Mouse (Mus musculus): ENCODE results near the gene Prpsap1. TPM values are rescaled to one million over a fixed set of nuclear protein-coding genes. Genes with fewer than 3 reads are reported as not detected.

Gene Prpsap1
- polyA plus RNA-seq, 1 experiment from 2014 or later: 198 TPM

DNA sequence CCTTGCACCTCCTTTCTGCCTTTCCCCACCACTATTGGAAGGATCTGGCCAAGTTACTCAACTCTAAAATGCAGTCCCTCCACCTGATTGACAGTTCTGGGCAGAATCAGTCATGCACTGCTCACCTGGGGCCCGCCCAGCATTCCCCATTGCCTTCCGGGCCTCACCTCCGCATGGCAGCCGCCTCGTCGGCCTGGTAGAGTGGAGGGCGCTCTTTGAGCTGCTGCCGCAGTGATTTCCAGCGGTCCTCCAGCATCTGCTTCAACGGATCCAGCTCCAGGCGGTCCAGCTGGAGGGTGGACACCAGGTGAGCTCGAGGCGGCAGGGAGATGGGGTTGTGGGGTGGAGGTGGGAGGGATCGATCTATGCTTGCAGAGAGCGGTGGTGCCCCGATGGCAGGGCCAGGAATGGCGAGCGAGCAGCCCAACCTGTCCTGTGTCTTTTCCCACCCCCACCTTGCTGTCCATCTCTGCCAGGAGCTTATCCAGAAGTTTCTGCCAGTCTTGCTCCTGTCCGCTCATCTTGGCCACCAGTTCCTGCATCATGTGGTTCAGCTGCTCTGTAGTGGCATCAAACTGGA lies 47.6 kb downstream of the Prpsap1 start:
- H3K27me3 ChIP-seq (ENCODE audit: control insufficient read depth, insufficient read depth, low read depth, low read length): peaks cover 13% of the 10 kb centered on the region
- peaks cover 3% of the 10 kb centered on the region for H3K9me3 ChIP-seq (replicated peaks; ENCODE audit: control insufficient read depth, low read length, poor library complexity, severe bottlenecking)
- H3K36me3 ChIP-seq (ENCODE audit: control insufficient read depth, insufficient read depth, low read length): no peaks in the 10 kb centered on the region
- H3K4me3 ChIP-seq (ENCODE audit: low read depth, low read length): no peak overlapping the region
- H3K4me2 ChIP-seq (ENCODE audit: low read length): 0 out of 2 replicates have a peak overlapping the region, but pooled peaks have one; percentile 16
- no peak overlapping the region for H3K27ac ChIP-seq (ENCODE audit: low read length)
- WGBS: 17% methylated on average over 19 of the region's 19 CpGs
- peak overlapping the region; percentile 50; the same call in 1 of the 2 replicates for H3K9ac ChIP-seq (ENCODE audit: low read depth, low read length)
- 0 out of 2 replicates have a peak, but pooled peaks cover 2% of the 10 kb centered on the region for H3K4me1 ChIP-seq (ENCODE audit: control insufficient read depth, insufficient read depth, low read length)
- ATAC-seq: peak; percentile 57

DNA sequence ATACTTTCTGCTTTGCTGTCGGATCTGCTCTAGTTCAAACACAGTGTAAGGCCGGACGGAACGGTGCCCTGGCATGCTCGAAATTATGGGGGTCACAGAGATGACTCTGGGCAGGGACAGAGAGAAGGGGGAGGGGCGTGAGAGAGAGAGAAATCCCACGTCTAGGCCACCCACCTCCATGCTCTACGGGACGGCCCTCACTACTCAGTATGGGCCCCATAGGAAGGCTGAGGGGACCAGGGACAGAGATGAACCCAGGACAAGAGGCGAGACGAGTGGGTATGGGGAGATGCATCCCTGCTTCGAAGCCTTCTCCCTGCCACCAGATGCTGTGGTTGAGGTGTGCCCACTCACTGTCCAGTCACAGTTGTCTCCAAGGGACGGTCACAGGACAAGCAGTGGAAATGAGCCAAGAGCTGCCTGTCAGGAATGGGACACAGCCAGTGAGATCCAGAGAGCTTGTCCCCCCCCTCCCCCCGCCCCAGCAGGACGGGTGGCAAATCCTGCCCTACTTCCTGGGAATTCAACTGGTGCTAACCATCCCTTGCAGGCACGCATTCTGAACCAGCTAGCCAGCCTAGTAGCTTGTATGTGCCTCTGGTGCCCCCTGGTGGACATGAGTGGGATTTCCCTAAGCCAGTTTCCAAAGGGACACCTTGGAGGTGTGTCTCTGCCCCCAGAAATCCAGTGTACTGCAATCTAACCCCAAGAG lies 48.2 kb downstream of the Prpsap1 start:
- 30% methylated on average over 16 of the region's 16 CpGs for WGBS
- Histone ChIP-seq H3K4me3 (ENCODE audit: low read depth, low read length) (no peak overlapping the region), H3K4me2 (ENCODE audit: low read length) (no peak overlapping the region), H3K9ac (ENCODE audit: low read depth, low read length) (no peak overlapping the region), H3K9me3 (replicated peaks; ENCODE audit: control insufficient read depth, low read length, poor library complexity, severe bottlenecking) (peaks cover 3% of the 10 kb centered on the region), H3K36me3 (ENCODE audit: control insufficient read depth, insufficient read depth, low read length) (no peaks in the 10 kb centered on the region), H3K4me1 (ENCODE audit: control insufficient read depth, insufficient read depth, low read length) (0 out of 2 replicates have a peak, but pooled peaks cover 2% of the 10 kb centered on the region), H3K27me3 (ENCODE audit: control insufficient read depth, insufficient read depth, low read depth, low read length) (peaks cover 13% of the 10 kb centered on the region), H3K27ac (ENCODE audit: low read length) (no peak overlapping the region)
- peak; percentile 52 for ATAC-seq

DNA sequence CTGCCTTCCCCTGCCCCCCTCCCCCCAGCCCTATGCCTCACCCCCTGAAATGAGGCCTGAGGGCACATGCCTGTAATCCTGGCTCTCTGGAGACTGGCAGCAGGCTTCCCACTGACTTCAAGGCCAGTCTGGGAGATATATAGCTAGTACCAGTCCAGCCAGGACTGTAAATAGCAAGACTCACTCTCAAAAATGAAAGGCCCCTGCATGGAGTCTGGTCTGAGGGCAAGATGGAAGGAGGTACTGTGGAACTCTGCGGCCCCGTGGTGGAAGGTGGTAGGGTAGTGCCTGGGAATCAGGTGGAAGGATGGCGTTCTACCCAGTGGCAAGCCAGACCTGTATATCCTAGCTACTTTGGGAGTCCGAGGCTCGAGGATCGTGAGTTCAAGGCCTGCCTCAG lies 50.1 kb downstream of the Prpsap1 start:
- no peak overlapping the region for H3K9ac ChIP-seq (ENCODE audit: low read depth, low read length)
- peaks cover 13% of the 10 kb centered on the region for H3K27me3 ChIP-seq (ENCODE audit: control insufficient read depth, insufficient read depth, low read depth, low read length)
- H3K4me2 ChIP-seq (ENCODE audit: low read length): no peak overlapping the region
- no peak for ATAC-seq
- 0 out of 2 replicates have a peak, but pooled peaks cover 2% of the 10 kb centered on the region for H3K4me1 ChIP-seq (ENCODE audit: control insufficient read depth, insufficient read depth, low read length)
- no peak overlapping the region for H3K4me3 ChIP-seq (ENCODE audit: low read depth, low read length)
- no peaks in the 10 kb centered on the region for H3K36me3 ChIP-seq (ENCODE audit: control insufficient read depth, insufficient read depth, low read length)
- 87% methylated on average over 6 of the region's 6 CpGs for WGBS
- H3K9me3 ChIP-seq (replicated peaks; ENCODE audit: control insufficient read depth, low read length, poor library complexity, severe bottlenecking): no peaks in the 10 kb centered on the region
- no peak overlapping the region for H3K27ac ChIP-seq (ENCODE audit: low read length)

GRCm38 (mm10) chr11:116443311-116443710 lies 50.7 kb downstream of the Prpsap1 start:
- H3K27me3 ChIP-seq (ENCODE audit: control insufficient read depth, insufficient read depth, low read depth, low read length): peaks cover 13% of the 10 kb centered on the region
- 0 out of 2 replicates have a peak, but pooled peaks cover 2% of the 10 kb centered on the region for H3K4me1 ChIP-seq (ENCODE audit: control insufficient read depth, insufficient read depth, low read length)
- no peak overlapping the region for H3K27ac ChIP-seq (ENCODE audit: low read length)
- H3K4me2 ChIP-seq (ENCODE audit: low read length): no peak overlapping the region
- ATAC-seq: no peak
- H3K36me3 ChIP-seq (ENCODE audit: control insufficient read depth, insufficient read depth, low read length): no peaks in the 10 kb centered on the region
- WGBS: 82% methylated on average over 6 of the region's 6 CpGs
- H3K4me3 ChIP-seq (ENCODE audit: low read depth, low read length): no peak overlapping the region
- H3K9me3 ChIP-seq (replicated peaks; ENCODE audit: control insufficient read depth, low read length, poor library complexity, severe bottlenecking): no peaks in the 10 kb centered on the region
- H3K9ac ChIP-seq (ENCODE audit: low read depth, low read length): no peak overlapping the region

- Histone ChIP-seq H3K4me1 (ENCODE audit: control insufficient read depth, insufficient read depth, low read length) (0 out of 2 replicates have a peak, but pooled peaks cover 2% of the 10 kb centered on the region), H3K36me3 (ENCODE audit: control insufficient read depth, insufficient read depth, low read length) (no peaks in the 10 kb centered on the region), H3K9ac (ENCODE audit: low read depth, low read length) (no peak overlapping the region), H3K4me2 (ENCODE audit: low read length) (no peak overlapping the region), H3K9me3 (replicated peaks; ENCODE audit: control insufficient read depth, low read length, poor library complexity, severe bottlenecking) (no peaks in the 10 kb centered on the region), H3K4me3 (ENCODE audit: low read depth, low read length) (no peak overlapping the region), H3K27ac (ENCODE audit: low read length) (no peak overlapping the region), H3K27me3 (ENCODE audit: control insufficient read depth, insufficient read depth, low read depth, low read length) (peaks cover 9% of the 10 kb centered on the region)
- ATAC-seq: no peak
- 80% methylated on average over 6 of the region's 6 CpGs for WGBS
These were observed 51.2 kb downstream of the Prpsap1 start for GRCm38 (mm10) chr11:116442867-116443177.

DNA sequence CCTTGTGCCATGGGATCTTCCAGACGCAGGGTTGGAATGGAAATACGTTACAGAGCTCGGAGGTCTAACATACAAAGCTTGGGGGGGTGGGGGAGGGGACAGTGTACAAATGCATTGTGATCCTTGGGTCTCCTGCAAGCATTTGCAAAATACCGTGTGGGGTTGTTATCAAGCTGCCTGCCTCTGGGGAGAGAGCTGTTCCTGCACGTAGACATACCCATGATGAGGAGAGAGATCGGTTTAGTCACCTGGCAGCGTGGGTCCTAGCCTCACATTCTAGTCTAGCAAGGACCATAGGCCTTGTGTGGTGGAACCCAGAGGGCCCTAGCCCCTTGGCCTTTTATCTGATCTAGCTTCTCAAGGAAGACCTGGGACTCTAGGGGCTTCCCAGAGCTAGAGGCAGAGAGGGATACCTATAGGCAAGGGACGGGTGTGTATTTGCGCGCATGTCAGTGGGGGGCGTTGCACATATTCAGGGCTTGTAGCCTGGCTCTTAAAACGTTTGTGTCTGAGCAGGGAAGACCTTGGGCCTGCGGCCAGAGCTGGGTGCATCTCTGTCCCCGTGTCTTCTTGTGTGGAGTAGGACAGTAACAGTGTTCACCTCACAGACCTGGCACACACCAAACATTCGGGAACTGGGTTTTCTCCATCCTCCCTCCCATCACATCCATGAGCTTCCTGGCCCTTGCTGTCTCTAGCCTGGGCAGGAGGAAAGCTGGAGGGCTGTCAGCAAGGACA lies 51.7 kb downstream of the Prpsap1 start:
- Histone ChIP-seq H3K27me3 (ENCODE audit: control insufficient read depth, insufficient read depth, low read depth, low read length) (peaks cover 8% of the 10 kb centered on the region), H3K4me1 (ENCODE audit: control insufficient read depth, insufficient read depth, low read length) (0 out of 2 replicates have a peak, but pooled peaks cover 2% of the 10 kb centered on the region), H3K4me3 (ENCODE audit: low read depth, low read length) (no peak overlapping the region), H3K27ac (ENCODE audit: low read length) (no peak overlapping the region), H3K4me2 (ENCODE audit: low read length) (no peak overlapping the region), H3K9ac (ENCODE audit: low read depth, low read length) (no peak overlapping the region), H3K9me3 (replicated peaks; ENCODE audit: control insufficient read depth, low read length, poor library complexity, severe bottlenecking) (no peaks in the 10 kb centered on the region), H3K36me3 (ENCODE audit: control insufficient read depth, insufficient read depth, low read length) (peaks cover 5% of the 10 kb centered on the region)
- ATAC-seq: no peak
- WGBS: 76% methylated on average over 15 of the region's 15 CpGs

GRCm38 (mm10) chr11:116440408-116441068 lies 53.5 kb downstream of the Prpsap1 start:
- Histone ChIP-seq H3K27ac (ENCODE audit: low read length) (no peak overlapping the region), H3K4me3 (ENCODE audit: low read depth, low read length) (no peak overlapping the region), H3K4me1 (ENCODE audit: control insufficient read depth, insufficient read depth, low read length) (peaks cover 16% of the 10 kb centered on the region), H3K4me2 (ENCODE audit: low read length) (no peak overlapping the region), H3K27me3 (ENCODE audit: control insufficient read depth, insufficient read depth, low read depth, low read length) (no peaks in the 10 kb centered on the region), H3K9ac (ENCODE audit: low read depth, low read length) (no peak overlapping the region), H3K36me3 (ENCODE audit: control insufficient read depth, insufficient read depth, low read length) (peaks cover 5% of the 10 kb centered on the region), H3K9me3 (replicated peaks; ENCODE audit: control insufficient read depth, low read length, poor library complexity, severe bottlenecking) (no peaks in the 10 kb centered on the region)
- WGBS: 87% methylated on average over 7 of the region's 7 CpGs
- no peak for ATAC-seq

DNA sequence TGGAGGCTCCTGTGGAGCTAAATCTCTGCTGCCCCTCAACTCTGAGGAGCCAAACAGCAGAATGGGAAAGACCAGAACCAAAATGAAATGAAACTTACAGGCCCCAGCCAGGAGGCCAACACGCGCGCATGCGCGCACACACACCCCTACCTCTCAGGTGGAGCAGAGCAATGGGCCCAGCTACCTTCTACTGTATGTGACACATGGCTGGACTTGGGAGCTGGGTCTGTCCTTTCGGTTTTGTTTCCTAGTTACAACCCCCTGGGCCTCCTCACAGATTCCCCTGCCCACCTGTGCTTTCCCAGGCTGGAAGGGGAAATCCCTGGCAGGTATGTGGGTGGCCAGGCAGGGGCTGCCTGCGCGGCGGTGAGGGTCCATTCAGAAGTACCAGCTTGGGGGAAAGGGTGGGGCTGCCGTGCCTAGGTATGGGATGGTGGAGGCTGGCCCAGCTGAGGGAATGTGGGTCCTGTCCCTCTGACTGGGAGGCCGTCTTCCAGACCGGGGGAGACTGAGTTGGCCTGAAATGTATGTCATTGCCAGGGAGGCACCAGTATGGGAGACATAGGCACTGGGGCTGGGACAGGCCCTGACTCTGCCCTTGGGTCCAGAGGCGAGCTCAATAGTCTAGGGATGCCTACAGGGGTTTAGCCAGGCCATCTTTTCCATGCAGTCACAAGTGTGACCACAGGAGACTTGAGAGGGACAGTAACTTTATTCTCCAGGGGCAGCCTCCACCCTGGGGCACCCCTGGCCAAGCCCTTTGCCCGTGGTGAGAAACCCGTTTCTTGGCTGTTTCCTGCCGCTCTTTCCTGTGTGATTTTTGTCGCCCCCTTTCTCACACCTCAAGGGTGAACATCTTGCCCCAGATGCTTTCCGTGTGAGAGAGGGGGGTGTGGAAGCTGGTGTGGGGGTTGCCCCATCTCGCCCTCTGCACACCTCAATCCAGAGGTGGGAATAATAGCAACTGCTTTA lies 54.4 kb downstream of the Prpsap1 start:
- Histone ChIP-seq H3K4me3 (ENCODE audit: low read depth, low read length) (no peak overlapping the region), H3K4me2 (ENCODE audit: low read length) (no peak overlapping the region), H3K9ac (ENCODE audit: low read depth, low read length) (no peak overlapping the region; the same call in 1 of the 2 replicates), H3K27me3 (ENCODE audit: control insufficient read depth, insufficient read depth, low read depth, low read length) (no peaks in the 10 kb centered on the region), H3K27ac (ENCODE audit: low read length) (no peak overlapping the region), H3K9me3 (replicated peaks; ENCODE audit: control insufficient read depth, low read length, poor library complexity, severe bottlenecking) (no peaks in the 10 kb centered on the region), H3K4me1 (ENCODE audit: control insufficient read depth, insufficient read depth, low read length) (peaks cover 20% of the 10 kb centered on the region), H3K36me3 (ENCODE audit: control insufficient read depth, insufficient read depth, low read length) (peaks cover 5% of the 10 kb centered on the region)
- ATAC-seq: no peak
- WGBS: 87% methylated on average over 19 of the region's 19 CpGs

Data from midbrain, embryonic 16.5 days (tissue).